Mouse (Mus musculus): ENCODE results near the gene Psma5. TPM values are rescaled to one million over a fixed set of nuclear protein-coding genes. Genes with fewer than 3 reads are reported as not detected.
"Not testable (repeated sequence)": the region's sequence is repeated elsewhere in the genome, so short reads cannot be mapped to it uniquely, and the experiment has no call there.

The Psma5 gene
- polyA plus RNA-seq, 1 experiment: 140 TPM

DNA sequence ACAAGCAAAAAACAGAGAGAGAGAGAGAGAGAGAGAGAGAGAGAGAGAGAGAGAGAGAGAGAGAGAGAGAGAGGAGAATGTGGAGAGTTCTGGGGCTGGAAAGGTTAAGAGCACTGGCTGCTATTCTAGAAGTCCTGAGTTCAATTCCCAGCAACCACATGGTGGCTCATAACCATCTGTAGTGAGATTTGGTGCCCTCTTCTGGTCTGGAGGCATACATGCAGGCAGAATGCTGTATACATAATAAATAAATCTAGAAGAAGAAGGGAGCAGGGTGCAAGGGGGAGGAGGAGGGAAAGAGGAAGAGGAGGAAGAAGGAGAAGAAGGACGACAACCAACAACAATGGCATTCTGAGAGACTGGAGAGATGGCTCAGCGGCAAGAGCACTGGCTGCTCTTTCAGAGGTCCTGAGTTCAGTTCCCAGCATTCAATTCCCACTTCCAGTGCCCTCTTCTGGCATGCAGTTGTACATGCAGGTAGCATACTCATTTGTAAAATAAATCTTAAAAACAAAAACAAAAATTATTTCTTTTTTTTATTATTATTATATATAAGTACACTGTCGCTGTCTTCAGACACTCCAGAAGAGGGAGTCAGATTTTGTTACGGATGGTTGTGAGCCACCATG is 19.1 kb upstream of the Psma5 start:
- not testable (repeated sequence) for H3K4me1 ChIP-seq (ENCODE audit: control insufficient read depth, insufficient read depth, insufficient read length, low read length); H3K27ac ChIP-seq (replicated peaks; ENCODE audit: low read depth, low read length); H3K4me3 ChIP-seq (ENCODE audit: insufficient read depth, low read depth, low read length)

DNA sequence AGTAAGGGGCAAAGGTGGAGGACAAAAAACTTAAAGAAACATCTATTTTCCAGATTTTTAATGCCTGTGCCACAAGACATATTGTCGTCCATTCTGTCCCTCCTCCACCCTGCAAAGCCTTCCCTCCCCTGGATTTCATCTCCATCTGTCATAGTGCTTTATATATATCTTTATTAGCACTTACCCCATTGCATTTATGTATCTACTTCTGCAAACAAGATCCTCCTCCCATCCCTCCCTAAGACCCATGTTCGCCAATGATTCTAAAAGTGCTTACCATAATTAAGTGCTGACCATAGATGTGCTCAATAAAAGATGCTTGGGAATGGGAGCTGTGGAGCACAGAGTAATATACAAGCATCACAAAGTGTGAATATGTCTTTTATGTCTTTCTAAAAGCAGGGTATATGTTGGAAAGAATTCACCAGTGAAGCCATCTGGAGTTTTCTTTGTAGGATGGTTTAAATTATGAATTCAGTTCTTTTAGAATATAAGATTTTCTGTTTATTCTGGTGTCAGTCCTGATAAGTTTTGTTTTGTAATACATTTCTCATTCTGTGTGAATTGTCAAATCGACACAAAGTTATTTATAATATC is 15.4 kb upstream of the Psma5 start:
- no peaks in the 10 kb centered on the region for H3K4me1 ChIP-seq (ENCODE audit: control insufficient read depth, insufficient read depth, insufficient read length, low read length)
- H3K27ac ChIP-seq (replicated peaks; ENCODE audit: low read depth, low read length): no peak overlapping the region

DNA sequence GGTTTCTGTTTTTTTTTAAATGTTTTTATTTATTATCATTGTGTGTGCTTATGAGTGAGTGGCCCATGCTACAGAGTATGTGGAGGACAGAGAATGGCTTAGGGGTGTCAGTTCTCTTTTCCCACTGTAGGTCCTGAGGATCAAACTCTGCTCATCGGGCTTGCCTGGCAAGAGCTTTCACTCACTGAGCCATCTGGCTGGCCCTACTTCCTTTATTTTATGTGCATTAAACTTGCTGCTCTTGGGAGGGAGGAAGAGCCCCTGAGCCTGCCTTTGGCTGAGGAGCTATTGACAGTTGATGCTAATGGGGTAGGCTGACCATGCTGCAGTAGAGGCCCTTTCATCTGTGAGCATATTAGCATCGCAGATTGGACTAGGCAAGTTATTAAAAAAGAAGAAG is 9.9 kb upstream of the Psma5 start:
- Histone ChIP-seq H3K4me1 (ENCODE audit: control insufficient read depth, insufficient read depth, insufficient read length, low read length) (no peaks in the 10 kb centered on the region), H3K4me3 (ENCODE audit: insufficient read depth, low read depth, low read length) (no peak overlapping the region), H3K27ac (replicated peaks; ENCODE audit: low read depth, low read length) (no peak overlapping the region)

More for the DNA sequence above, 15.4 kb upstream of the Psma5 start:
- H3K4me3 ChIP-seq (ENCODE audit: insufficient read depth, low read depth, low read length): no peak overlapping the region

DNA sequence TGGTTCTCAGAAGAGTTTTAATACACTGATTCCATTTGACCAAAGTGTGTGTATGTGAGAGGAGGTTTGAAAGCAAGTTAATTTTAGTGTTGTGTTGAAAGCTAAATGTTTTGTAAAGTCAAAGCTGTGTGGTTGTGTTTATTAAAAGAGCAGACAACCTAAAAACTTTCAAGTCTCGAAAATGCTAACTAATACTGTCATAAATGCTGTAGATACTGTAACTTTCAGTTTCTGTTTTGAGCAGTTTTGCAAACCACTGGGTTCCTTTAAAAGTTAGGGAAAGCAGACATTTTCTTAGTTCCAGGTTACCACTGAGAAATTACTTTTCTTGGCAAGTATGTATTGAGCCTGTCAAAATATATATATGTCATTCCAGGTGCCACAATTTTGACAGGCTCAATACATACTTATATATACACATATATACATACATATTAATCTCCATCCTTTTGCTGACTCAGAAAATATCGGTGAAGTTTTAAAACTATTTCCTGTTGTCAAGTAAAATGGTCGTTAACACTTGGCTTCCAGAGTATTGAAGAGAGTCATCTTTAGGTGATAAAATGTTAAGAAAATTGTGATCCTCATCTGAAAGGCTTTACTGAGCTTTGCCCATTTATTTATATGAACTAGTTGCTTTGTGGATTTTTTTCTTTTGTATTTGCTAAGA is 1.2 kb downstream of the Psma5 start:
- Histone ChIP-seq H3K4me3 (ENCODE audit: insufficient read depth, low read depth, low read length) (peak overlapping the region; percentile 84), H3K4me1 (ENCODE audit: control insufficient read depth, insufficient read depth, insufficient read length, low read length) (peaks cover 5% of the 10 kb centered on the region), H3K27ac (replicated peaks; ENCODE audit: low read depth, low read length) (peak overlapping the region; percentile 46; the same call in 1 of the 2 replicates)

DNA sequence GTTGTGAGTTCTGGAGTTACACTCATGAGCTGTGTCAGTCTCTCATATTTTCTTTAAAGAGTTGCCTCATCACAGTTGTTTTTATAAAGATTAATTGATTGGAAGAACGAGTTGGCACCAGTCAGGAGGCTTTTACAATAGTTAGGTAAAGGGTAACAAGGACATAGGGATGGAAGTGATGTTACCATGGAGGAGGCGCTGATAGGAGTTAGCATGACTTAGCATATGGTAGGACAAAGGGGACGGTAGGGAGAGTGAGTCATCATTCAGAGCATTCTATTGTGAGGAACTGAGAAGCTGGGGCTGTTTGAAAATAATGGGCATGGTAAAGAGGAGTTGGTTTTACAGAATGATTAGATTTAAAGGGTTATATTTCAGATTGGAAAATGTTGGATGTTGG is 2.6 kb downstream of the Psma5 start:
- Histone ChIP-seq H3K27ac (replicated peaks; ENCODE audit: low read depth, low read length) (no peak overlapping the region), H3K4me3 (ENCODE audit: insufficient read depth, low read depth, low read length) (no peak overlapping the region), H3K4me1 (ENCODE audit: control insufficient read depth, insufficient read depth, insufficient read length, low read length) (peaks cover 5% of the 10 kb centered on the region)

DNA sequence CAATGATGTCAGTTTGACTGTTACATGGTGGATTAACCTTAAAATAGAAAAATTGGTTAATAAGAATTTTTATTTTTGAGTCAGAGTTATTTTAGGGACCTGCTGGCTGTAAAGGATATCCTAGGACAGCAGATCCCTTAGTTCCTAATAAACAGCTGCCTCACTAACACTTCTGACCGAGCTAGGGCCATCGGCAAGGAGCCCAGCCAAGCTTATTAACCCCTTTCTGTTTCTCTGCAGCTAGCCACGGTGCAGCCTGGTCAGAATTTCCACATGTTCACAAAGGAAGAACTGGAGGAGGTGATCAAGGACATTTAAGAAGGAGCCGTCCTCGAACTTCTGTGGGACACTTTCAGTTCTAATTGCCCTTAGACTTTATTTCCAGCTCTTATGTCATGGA is 22.8 kb downstream of the Psma5 start:
- not testable (repeated sequence) for H3K4me1 ChIP-seq (ENCODE audit: control insufficient read depth, insufficient read depth, insufficient read length, low read length); H3K4me3 ChIP-seq (ENCODE audit: insufficient read depth, low read depth, low read length); H3K27ac ChIP-seq (replicated peaks; ENCODE audit: low read depth, low read length)

DNA sequence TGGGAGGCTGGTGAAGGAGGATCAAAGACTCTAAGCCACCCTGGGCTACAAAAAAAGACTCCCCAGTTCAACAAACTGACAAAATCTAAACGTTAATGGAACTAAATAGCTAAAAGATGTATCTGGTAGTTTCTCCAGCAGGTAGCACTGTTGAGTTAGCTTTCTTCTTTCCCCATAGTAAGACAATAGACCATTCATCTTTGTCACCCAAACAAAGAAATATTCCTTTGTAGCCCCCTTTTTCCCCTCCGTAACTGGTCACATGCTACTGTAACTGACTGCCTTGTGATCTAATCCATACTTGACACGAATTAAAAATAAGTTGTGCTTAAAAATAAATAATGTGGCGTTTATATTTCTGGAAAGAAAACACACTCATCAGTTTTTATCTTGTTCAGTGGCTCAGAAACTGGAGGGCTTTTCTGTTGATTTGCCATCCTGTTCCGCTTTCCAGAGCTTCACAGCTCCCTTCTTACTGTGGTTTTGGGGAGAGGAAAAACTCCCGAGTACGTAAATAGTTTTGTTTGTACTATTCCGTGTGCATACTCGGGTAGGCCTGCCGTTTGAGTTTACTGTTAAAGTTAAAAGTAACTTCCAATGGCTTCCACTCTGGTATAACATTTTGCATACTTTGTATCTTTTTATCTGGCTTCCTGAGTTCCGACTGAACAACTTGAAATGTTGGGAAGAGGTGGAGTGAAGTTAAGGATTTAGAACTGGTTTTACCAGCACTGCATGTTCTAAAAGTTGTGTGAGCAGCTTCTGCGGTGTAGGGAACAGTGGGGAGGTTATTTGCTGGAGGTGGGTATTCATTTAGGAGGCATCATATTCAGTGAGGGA is 25.9 kb downstream of the Psma5 start:
- H3K4me1 ChIP-seq (ENCODE audit: control insufficient read depth, insufficient read depth, insufficient read length, low read length): peaks cover 10% of the 10 kb centered on the region
- no peak overlapping the region for H3K4me3 ChIP-seq (ENCODE audit: insufficient read depth, low read depth, low read length)
- H3K27ac ChIP-seq (replicated peaks; ENCODE audit: low read depth, low read length): no peak overlapping the region

DNA sequence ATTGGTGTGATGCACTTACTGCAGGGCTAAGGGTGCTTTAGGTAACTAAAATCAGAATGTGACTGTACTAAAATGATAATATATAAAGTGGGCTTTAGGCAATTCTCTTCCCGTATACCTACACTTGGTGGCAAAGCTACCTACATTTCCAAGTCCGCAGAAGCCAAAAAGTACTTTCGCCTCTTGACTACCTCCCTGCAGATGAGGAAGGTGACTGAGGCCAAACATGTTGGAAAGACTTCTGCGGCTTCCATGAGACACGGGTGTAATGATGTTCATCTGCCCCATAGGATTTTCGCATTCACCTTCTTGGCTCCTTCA is 26.5 kb downstream of the Psma5 start:
- Histone ChIP-seq H3K4me3 (ENCODE audit: insufficient read depth, low read depth, low read length) (peak overlapping the region; percentile 61), H3K4me1 (ENCODE audit: control insufficient read depth, insufficient read depth, insufficient read length, low read length) (peaks cover 15% of the 10 kb centered on the region), H3K27ac (replicated peaks; ENCODE audit: low read depth, low read length) (no peak overlapping the region)

DNA sequence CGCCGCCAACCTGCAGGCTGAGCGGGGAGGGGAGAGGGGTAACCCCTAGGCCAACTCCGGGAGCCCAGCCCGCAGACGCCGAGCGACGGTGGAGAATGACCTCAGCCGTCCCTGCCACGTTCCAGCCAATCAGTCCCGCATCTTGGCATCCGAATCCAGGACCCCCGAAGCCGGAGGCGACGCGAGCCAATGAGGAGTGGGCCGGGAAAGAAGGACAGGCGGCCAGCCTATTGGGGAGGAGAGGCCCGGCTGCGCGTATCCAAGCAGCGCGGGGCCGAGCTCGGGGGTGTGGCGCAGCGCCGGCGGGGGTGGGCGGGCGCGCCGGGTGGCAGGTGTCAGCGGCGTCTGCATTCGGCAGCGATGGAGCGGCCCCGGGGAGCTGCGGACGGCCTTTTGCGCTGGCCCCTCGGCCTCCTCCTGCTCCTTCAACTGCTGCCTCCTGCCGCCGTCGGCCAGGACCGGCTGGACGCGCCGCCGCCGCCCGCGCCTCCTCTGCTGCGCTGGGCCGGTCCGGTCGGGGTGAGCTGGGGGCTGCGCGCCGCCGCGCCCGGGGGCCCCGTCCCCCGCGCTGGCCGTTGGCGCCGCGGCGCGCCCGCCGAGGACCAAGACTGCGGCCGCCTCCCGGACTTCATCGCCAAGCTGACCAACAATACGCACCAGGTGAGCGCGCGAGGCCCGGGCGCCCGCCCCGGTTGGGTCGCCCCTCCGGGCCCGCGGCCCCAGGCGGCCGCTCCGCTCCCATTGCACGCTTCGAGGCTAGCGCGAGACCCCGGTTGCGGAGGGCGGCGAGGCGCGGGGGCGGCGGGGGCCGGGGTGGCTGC is 27.3 kb downstream of the Psma5 start, which contains the start of gene Sort1:
Sort1 (plus strand) TSS at position 302 of the 821 bp plus-strand sequence.
- Histone ChIP-seq H3K27ac (replicated peaks; ENCODE audit: low read depth, low read length) (peak within 1 kb of the TSS; percentile 37), H3K4me3 (ENCODE audit: insufficient read depth, low read depth, low read length) (peak within 1 kb of the TSS; percentile 61), H3K4me1 (ENCODE audit: control insufficient read depth, insufficient read depth, insufficient read length, low read length) (peaks cover 19% of the 10 kb centered on the region)

DNA sequence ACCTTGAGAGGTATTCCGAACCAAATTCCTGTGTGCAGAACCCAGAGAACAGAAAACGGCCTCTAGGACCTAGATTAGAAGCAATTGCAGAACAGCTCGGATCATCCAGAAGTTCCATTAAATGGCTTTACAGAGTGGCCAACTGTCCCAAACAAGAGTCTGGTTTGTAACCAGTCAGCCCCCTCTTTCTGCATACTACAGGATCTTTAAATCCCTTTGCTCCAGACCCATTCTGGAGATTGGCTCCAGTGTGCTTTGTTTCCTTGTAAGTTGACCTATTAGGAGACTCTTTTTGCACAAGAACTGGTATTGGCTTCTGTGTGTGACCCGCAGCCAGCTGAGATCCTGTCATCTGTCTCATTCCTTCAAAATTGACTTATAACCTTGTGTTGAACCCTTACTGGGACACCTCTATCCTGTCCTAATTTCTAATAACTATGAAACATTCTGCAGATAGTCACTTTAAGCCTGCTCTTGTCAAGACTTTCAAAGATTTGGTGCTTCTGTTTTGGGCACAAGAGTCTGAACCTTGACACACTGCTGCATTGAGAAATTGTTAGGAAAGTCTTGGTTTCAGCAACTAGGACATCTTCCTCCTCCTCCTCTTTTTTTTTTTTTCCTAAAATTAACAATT is 28.5 kb downstream of the Psma5 start:
- Histone ChIP-seq H3K4me1 (ENCODE audit: control insufficient read depth, insufficient read depth, insufficient read length, low read length) (peaks cover 23% of the 10 kb centered on the region), H3K27ac (replicated peaks; ENCODE audit: low read depth, low read length) (peak overlapping the region; percentile 37), H3K4me3 (ENCODE audit: insufficient read depth, low read depth, low read length) (peak overlapping the region; percentile 46)

DNA sequence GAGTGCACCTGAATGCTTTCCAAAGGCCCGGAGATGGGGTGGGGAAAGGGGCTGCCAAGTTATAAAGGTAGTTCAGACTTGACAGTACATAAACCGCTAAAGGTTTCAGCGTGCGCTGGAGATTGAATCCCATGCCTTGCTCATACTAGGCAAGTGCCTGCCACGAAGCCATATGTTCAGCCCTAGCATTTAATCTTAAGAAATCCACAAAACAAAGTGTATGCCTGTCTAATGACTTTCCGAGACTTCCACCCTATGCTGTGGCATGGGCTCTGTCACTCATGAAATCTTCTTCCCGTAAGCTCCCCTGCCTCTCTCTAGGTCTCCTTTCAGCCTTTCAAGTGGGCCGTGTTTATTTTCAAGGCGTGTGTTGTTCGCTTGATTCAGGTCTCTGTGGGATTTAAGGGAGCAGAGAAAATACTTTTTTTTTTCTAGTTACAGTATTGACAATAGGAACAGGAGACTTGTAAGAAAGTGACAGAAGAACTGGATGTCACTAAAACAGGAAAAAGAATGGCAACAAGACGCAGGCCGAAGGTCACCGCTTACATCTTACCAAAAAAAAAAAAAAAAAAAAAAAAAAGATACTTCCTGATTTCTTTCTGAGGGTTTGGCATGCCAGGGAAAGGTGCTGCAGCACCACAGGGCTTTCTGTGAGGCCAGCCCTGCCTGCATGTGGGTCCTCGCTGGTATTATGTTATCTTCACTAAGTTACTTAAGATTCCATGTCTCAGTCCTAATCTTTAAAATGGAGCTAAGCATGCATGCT is 30.1 kb downstream of the Psma5 start:
- H3K4me3 ChIP-seq (ENCODE audit: insufficient read depth, low read depth, low read length): no peak overlapping the region
- H3K27ac ChIP-seq (replicated peaks; ENCODE audit: low read depth, low read length): peak overlapping the region; percentile 79
- H3K4me1 ChIP-seq (ENCODE audit: control insufficient read depth, insufficient read depth, insufficient read length, low read length): peaks cover 31% of the 10 kb centered on the region

DNA sequence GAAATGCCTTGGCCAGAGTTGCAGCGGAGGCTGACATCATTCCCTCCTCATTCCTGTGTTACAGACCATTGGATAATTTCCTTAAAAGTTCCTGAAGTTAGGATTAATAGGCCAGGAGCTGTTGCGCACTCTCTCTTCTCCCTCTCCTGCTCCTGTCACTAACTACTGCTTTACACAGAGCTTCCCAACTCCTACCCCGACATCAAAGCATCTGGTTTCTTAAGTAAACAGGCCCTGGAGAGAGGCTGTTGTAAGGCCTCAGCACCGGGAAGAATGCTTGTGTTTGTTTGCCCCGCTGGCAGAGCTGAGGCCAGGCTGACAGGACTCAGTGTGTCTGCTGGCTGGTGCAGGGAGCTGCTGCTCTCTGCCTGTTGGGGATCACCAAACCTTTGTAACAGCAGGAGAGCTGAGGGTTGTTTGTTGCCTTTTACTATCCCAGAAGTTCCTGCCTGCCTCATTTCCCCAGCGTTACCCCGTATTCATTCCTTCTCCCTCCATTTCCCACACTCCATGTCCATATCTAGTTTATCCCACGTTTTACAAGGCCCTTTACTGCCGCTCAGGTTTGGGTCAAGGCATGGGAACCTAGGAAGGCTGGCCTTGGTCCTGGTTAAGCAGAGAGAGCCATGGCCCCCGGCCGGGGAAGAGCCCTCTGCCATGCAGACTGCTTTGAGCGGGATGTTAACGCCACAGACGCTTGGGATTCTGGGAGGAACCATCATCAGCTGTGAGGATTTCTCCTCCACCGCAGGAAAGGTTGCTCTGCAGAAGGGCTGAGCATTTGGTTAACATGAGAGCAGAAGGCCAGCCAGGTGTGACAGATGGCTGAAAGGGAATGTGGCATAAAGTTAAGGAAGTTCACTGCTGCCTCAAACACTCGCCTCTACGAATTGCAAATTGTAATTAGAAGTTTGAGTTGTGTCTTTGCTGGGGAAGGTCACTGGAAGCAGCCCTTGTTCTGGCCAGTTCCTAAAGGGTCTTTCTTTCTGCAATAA is 31.4 kb downstream of the Psma5 start:
- peaks cover 31% of the 10 kb centered on the region for H3K4me1 ChIP-seq (ENCODE audit: control insufficient read depth, insufficient read depth, insufficient read length, low read length)
- H3K4me3 ChIP-seq (ENCODE audit: insufficient read depth, low read depth, low read length): no peak overlapping the region
- H3K27ac ChIP-seq (replicated peaks; ENCODE audit: low read depth, low read length): peak overlapping the region; percentile 40

Data from brown adipose tissue, adult 24 weeks (tissue).